Mouse (Mus musculus) neural tube, embryonic 12.5 days (tissue): ENCODE measurements around the gene Ubxn10. TPM values are rescaled to one million over a fixed set of nuclear protein-coding genes. Genes with fewer than 3 reads are reported as not detected.

Source experiments
- ATAC-seq: fragments of 200-750 bp; cut with Nextera tagmentation; 2 replicates; pipeline ENCODE4 v1.8.0; 2017; ENCODE audit warnings: low read depth, mild to moderate bottlenecking, moderate TSS enrichment, moderate library complexity; ENCODE audit not compliant: low FRiP score
- H3K27ac ChIP-seq: fragments of 300-500 bp; sonication (generic); 2 replicates; pipeline ENCODE4 v1.5.1; 2016
- H3K27me3 ChIP-seq: fragments of 300-500 bp; sonication (generic); replicated peaks from 2 replicates; pipeline ENCODE4 v1.6.1; 2016; ENCODE audit warnings: mild to moderate bottlenecking
- H3K36me3 ChIP-seq: fragments of 300-500 bp; sonication (generic); 2 replicates; pipeline ENCODE4 v1.6.1; 2016; ENCODE audit warnings: mild to moderate bottlenecking
- H3K4me1 ChIP-seq: fragments of 300-500 bp; sonication (generic); 2 replicates; pipeline ENCODE4 v1.6.1; 2016
- H3K4me2 ChIP-seq: fragments of 300-500 bp; sonication (generic); replicated peaks from 2 replicates; pipeline ENCODE4 v1.6.1; 2016; ENCODE audit warnings: mild to moderate bottlenecking
- H3K4me3 ChIP-seq: fragments of 300-500 bp; sonication (generic); 2 replicates; pipeline ENCODE4 v1.5.1; 2016
- H3K9ac ChIP-seq: fragments of 300-500 bp; sonication (generic); 2 replicates; pipeline ENCODE4 v1.6.1; 2016; ENCODE audit warnings: mild to moderate bottlenecking
- H3K9me3 ChIP-seq: fragments of 300-500 bp; sonication (generic); 2 replicates; pipeline ENCODE4 v1.6.1; 2016; ENCODE audit warnings: mild to moderate bottlenecking
- WGBS: fragments of 180-500 bp; shearing (Covaris S2); methylation state at CpG from one replicate; pipeline ENCODE4 v1.1.7; 2016; 5-methylcytosine and 5-hydroxymethylcytosine counted together
- polyA plus RNA-seq: library from polyadenylated mRNA; unstranded; fragments of >200 nt; fragmentation: Nextera tagmentation; extraction: Ambion mirVana; gene quantifications from 2 replicates; pipeline ENCODE4 v1.2.1, GENCODE M21; 2016

The Ubxn10 gene
- polyA plus RNA-seq, 1 experiment from 2014 or later = 1.7 TPM

DNA sequence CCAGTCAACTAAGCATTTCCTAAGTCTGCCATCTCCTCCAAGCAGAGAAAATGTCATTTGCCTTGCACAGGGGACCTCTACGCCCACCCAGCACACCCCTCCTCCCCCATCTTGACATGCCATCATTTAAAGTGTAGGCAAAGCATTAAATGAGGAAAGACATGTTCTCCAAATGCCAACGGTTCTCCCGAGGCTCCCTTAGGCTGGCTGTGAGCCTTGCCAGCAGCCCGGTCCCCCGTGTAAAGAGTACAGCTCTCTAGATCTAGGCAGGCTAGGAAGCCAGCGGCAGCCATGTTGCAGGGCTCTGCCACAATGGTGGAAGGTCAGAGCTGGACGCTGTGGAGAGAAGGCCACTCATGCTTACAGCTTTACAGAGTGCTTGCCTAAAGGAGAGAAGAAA lies 27.0 kb downstream of the Ubxn10 start:
- no peak overlapping the region for H3K4me2 ChIP-seq
- no peak for ATAC-seq
- 77% methylated on average over 7 of the region's 7 CpGs for WGBS
- no peaks in the 10 kb centered on the region for H3K36me3 ChIP-seq
- H3K27me3 ChIP-seq = no peaks in the 10 kb centered on the region
- no peak overlapping the region for H3K27ac ChIP-seq
- no peaks in the 10 kb centered on the region for H3K9me3 ChIP-seq
- H3K4me3 ChIP-seq = no peak overlapping the region
- no peaks in the 10 kb centered on the region for H3K4me1 ChIP-seq
- no peak overlapping the region for H3K9ac ChIP-seq

DNA sequence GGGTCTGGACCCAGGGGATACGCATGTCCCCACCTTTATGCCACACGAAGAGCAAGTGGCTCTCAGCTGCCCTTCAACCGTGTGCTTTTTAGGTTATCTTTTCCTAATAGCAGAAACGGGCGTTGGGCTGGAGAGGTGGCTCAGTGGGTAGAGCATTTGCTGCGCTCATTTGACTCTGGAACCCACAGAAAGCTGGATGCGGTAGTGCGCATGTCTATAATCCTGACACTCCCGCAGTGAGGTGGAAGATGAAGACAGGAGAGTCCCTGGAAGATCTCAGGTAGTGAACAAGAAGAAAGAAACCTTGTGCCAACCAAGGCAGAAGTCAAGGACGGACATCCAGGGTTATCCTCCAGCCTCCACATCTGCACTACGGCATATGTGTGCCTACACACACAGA lies 27.7 kb downstream of the Ubxn10 start:
- Histone ChIP-seq H3K9ac (no peak overlapping the region), H3K36me3 (no peaks in the 10 kb centered on the region), H3K4me1 (no peaks in the 10 kb centered on the region), H3K4me2 (no peak overlapping the region), H3K27me3 (no peaks in the 10 kb centered on the region), H3K9me3 (no peaks in the 10 kb centered on the region), H3K4me3 (no peak overlapping the region), H3K27ac (no peak overlapping the region)
- ATAC-seq = no peak
- WGBS = 86% methylated on average over 11 of the region's 11 CpGs

- Histone ChIP-seq H3K9ac (no peak overlapping the region), H3K36me3 (no peaks in the 10 kb centered on the region), H3K4me3 (no peak overlapping the region), H3K27ac (no peak overlapping the region), H3K9me3 (no peaks in the 10 kb centered on the region), H3K4me2 (no peak overlapping the region), H3K4me1 (no peaks in the 10 kb centered on the region), H3K27me3 (no peaks in the 10 kb centered on the region)
- ATAC-seq = no peak
- WGBS = 10% methylated on average over 7 of the region's 7 CpGs
These were observed 28.3 kb downstream of the Ubxn10 start for GRCm38 (mm10) chr4:138708636-138709035.

DNA sequence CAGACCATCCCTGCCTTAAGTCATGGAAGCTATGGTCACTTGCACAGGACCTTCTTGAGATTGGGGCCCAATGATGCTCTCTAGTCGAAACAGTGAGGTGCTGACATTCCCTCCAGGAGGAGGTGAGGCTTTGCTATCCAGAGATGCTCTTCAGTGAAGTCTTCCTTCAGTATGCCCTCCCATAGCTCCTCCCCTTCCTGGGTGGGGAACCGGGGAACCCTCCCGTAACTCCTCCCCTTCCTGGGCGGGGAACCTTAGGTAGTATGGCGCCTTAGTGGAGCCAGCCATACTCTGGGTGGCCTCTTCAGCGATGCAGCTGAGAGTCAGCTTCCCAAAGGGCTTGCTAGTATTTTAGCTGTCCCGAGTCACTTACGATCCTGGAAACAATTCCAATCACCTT lies 30.3 kb downstream of the Ubxn10 start:
- Histone ChIP-seq H3K27ac (no peak overlapping the region), H3K4me1 (no peaks in the 10 kb centered on the region), H3K4me3 (no peak overlapping the region), H3K9me3 (no peaks in the 10 kb centered on the region), H3K9ac (no peak overlapping the region), H3K27me3 (no peaks in the 10 kb centered on the region), H3K36me3 (no peaks in the 10 kb centered on the region), H3K4me2 (no peak overlapping the region)
- WGBS = 93% methylated on average over 8 of the region's 8 CpGs
- ATAC-seq = no peak

- ATAC-seq = no peak
- no peaks in the 10 kb centered on the region for H3K4me1 ChIP-seq
- H3K27ac ChIP-seq = no peak overlapping the region
- 85% methylated on average over 4 of the region's 4 CpGs for WGBS
- no peaks in the 10 kb centered on the region for H3K9me3 ChIP-seq
- no peak overlapping the region for H3K4me2 ChIP-seq
- no peak overlapping the region for H3K4me3 ChIP-seq
- no peak overlapping the region for H3K9ac ChIP-seq
- no peaks in the 10 kb centered on the region for H3K27me3 ChIP-seq
- no peaks in the 10 kb centered on the region for H3K36me3 ChIP-seq
These were observed 32.8 kb downstream of the Ubxn10 start for GRCm38 (mm10) chr4:138704169-138704568.

DNA sequence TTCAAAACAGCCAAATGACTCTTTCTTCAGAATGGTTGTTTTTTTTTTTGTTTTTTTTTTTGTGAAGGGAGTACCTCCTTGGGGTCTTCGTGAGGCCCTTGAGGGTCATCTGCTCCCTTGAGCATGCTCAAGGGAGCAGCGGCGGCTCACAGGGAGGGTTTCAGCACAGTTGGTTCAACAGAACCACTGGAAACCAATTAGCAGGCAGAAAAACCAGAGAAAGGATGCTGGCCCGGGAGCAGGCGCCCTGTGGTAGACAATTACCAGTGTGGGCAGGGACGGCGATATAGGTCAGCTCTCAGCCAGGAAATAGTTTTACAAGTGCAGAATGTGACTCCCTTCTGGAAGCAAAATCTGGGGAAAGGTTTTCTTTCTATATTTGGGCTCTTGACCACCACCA lies 33.4 kb downstream of the Ubxn10 start:
- no peak overlapping the region for H3K9ac ChIP-seq
- no peaks in the 10 kb centered on the region for H3K27me3 ChIP-seq
- WGBS = 67% methylated on average over 7 of the region's 7 CpGs
- no peaks in the 10 kb centered on the region for H3K4me1 ChIP-seq
- no peaks in the 10 kb centered on the region for H3K9me3 ChIP-seq
- no peak overlapping the region for H3K4me3 ChIP-seq
- H3K36me3 ChIP-seq = no peaks in the 10 kb centered on the region
- no peak overlapping the region for H3K27ac ChIP-seq
- ATAC-seq = no peak
- H3K4me2 ChIP-seq = no peak overlapping the region

GRCm38 (mm10) chr4:138702528-138702927 lies 34.4 kb downstream of the Ubxn10 start:
- no peak for ATAC-seq
- H3K4me2 ChIP-seq = no peak overlapping the region
- 86% methylated on average over 8 of the region's 8 CpGs for WGBS
- no peak overlapping the region for H3K27ac ChIP-seq
- H3K27me3 ChIP-seq = no peaks in the 10 kb centered on the region
- no peaks in the 10 kb centered on the region for H3K4me1 ChIP-seq
- no peak overlapping the region for H3K4me3 ChIP-seq
- H3K9me3 ChIP-seq = no peaks in the 10 kb centered on the region
- H3K36me3 ChIP-seq = no peaks in the 10 kb centered on the region
- H3K9ac ChIP-seq = no peak overlapping the region

- H3K9me3 ChIP-seq = no peaks in the 10 kb centered on the region
- no peak overlapping the region for H3K4me3 ChIP-seq
- ATAC-seq = no peak
- H3K27ac ChIP-seq = no peak overlapping the region
- H3K9ac ChIP-seq = no peak overlapping the region
- no peak overlapping the region for H3K4me2 ChIP-seq
- peaks cover 4% of the 10 kb centered on the region; the same call in 1 of the 2 replicates for H3K4me1 ChIP-seq
- 82% methylated on average over 2 of the region's 2 CpGs for WGBS
- no peaks in the 10 kb centered on the region for H3K27me3 ChIP-seq
- no peaks in the 10 kb centered on the region for H3K36me3 ChIP-seq
These were observed 34.9 kb downstream of the Ubxn10 start for GRCm38 (mm10) chr4:138702031-138702430.

DNA sequence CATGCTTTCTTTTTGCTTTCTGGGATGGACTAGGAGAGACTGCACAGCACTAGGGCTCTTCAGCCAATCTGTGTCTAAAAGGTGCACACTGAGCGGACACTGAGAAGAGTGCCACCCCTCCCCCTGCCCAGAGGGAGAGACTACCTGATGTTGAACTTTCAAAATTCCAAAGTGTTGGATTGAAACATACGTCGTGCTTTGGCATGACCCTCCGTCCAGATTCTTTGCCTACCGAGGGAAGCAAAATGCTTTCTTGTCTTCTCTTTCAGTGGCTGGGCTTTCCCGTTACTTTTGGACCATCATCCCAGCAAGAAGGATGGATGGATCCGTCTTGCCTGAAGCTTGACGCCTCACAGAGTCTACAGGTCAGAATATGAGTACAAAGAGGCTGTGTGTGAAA lies 35.9 kb downstream of the Ubxn10 start:
- Histone ChIP-seq H3K36me3 (no peaks in the 10 kb centered on the region), H3K9ac (no peak overlapping the region), H3K27me3 (no peaks in the 10 kb centered on the region), H3K9me3 (no peaks in the 10 kb centered on the region), H3K4me3 (no peak overlapping the region), H3K4me2 (no peak overlapping the region), H3K4me1 (peaks cover 12% of the 10 kb centered on the region; the same call in 1 of the 2 replicates), H3K27ac (no peak overlapping the region)
- 73% methylated on average over 8 of the region's 8 CpGs for WGBS
- no peak for ATAC-seq

GRCm38 (mm10) chr4:138700184-138700982 lies 36.6 kb downstream of the Ubxn10 start:
- Histone ChIP-seq H3K27me3 (no peaks in the 10 kb centered on the region), H3K9ac (no peak overlapping the region), H3K4me3 (no peak overlapping the region), H3K4me2 (no peak overlapping the region), H3K36me3 (no peaks in the 10 kb centered on the region), H3K27ac (no peak overlapping the region), H3K9me3 (no peaks in the 10 kb centered on the region), H3K4me1 (peaks cover 12% of the 10 kb centered on the region; the same call in 1 of the 2 replicates)
- 0 out of 2 replicates have a peak, but pooled peaks have one; percentile 65 for ATAC-seq
- WGBS = 31% methylated on average over 15 of the region's 15 CpGs

- peaks cover 21% of the 10 kb centered on the region for H3K4me1 ChIP-seq
- no peak overlapping the region for H3K27ac ChIP-seq
These were observed 38.7 kb downstream of the Ubxn10 start for GRCm38 (mm10) chr4:138698296-138698695.

DNA sequence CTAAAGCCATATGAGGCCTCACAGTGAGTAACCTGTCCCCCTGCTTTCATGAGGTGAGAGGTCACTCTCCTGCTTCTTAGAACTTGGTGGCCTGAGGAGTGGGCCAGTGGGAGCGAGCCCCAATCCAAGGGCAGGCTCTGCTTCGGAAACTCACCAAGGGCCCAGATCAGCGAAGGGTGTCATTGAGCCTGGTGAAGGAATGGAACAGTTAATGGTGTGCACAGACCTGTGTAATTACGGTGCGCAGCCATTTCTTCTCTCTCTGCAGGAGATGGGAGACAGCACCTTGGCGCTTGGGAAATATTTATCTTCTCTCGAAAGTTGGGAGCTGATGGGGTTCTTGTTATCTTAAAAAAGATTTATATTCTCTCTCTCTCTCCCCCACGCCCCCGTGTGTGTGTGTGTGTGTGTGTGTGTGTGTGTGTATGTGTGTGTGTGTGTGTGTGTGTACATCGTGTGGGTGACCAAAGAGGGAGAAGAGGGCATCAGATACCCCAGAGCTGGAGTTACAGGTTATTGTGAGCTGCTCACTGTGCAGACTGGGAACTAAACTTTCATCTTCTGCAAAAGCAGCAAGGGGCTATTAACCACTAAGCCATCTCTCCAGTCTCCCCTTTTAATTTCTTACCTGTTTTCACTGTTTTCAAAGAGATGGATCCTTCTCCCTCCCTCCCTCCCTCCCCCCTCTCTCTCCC lies 39.7 kb downstream of the Ubxn10 start:
- H3K4me3 ChIP-seq = no peak overlapping the region
- 20% methylated on average over 9 of the region's 10 CpGs for WGBS
- H3K9me3 ChIP-seq = no peaks in the 10 kb centered on the region
- H3K27me3 ChIP-seq = 0 out of 2 replicates have a peak, but pooled peaks cover under 1% of the 10 kb centered on the region
- ATAC-seq = no peak
- H3K9ac ChIP-seq = no peak overlapping the region
- H3K27ac ChIP-seq = no peak overlapping the region
- H3K4me1 ChIP-seq = peaks cover 29% of the 10 kb centered on the region
- H3K36me3 ChIP-seq = no peaks in the 10 kb centered on the region
- H3K4me2 ChIP-seq = no peak overlapping the region

More at GRCm38 (mm10) chr4:138698296-138698695, 38.7 kb downstream of the Ubxn10 start:
- Histone ChIP-seq H3K27me3 (no peaks in the 10 kb centered on the region), H3K9ac (no peak overlapping the region), H3K4me3 (no peak overlapping the region), H3K36me3 (no peaks in the 10 kb centered on the region), H3K4me2 (no peak overlapping the region), H3K9me3 (no peaks in the 10 kb centered on the region)
- 71% methylated on average over 2 of the region's 2 CpGs for WGBS
- no peak for ATAC-seq
